Mouse (Mus musculus): ENCODE measurements at regions not wholly inside any gene's neighbourhood (a gene's known extent, or its start where the extent isn't known, plus 50 kb on each side); places are given as distances from the start of the nearest gene placed in this dataset.
"Not testable (repeated sequence)": the region's sequence is repeated elsewhere in the genome, so short reads cannot be mapped to it uniquely, and the experiment has no call there.

GRCm38 (mm10) chr13:99669987-99670534 lies 153.7 kb upstream of the Map1b start:
- no peak for DNase-seq (ENCODE audit: low read depth)
- no peak for TF ChIP-seq CTCF (IDR thresholded peaks at IDR 0.05; ENCODE audit: borderline replicate concordance, extremely low read depth, insufficient read depth, insufficient read length)
- no peak for TF ChIP-seq POLR2A (IDR thresholded peaks at IDR 0.05; ENCODE audit: borderline replicate concordance, extremely low read depth, insufficient read depth, insufficient read length, poor library complexity, severe bottlenecking)

GRCm38 (mm10) chr13:99668613-99669012 lies 152.3 kb upstream of the Map1b start:
- no peak for TF ChIP-seq POLR2A (IDR thresholded peaks at IDR 0.05; ENCODE audit: borderline replicate concordance, extremely low read depth, insufficient read depth, insufficient read length, poor library complexity, severe bottlenecking)
- no peak for TF ChIP-seq CTCF (IDR thresholded peaks at IDR 0.05; ENCODE audit: borderline replicate concordance, extremely low read depth, insufficient read depth, insufficient read length)
- peak; percentile 61 for DNase-seq (ENCODE audit: low read depth)

- no peak for TF ChIP-seq POLR2A (IDR thresholded peaks at IDR 0.05; ENCODE audit: borderline replicate concordance, extremely low read depth, insufficient read depth, insufficient read length, poor library complexity, severe bottlenecking)
- TF ChIP-seq CTCF (IDR thresholded peaks at IDR 0.05; ENCODE audit: borderline replicate concordance, extremely low read depth, insufficient read depth, insufficient read length): no peak
- DNase-seq (ENCODE audit: low read depth): no peak
Observed at GRCm38 (mm10) chr13:99666086-99666485, 149.7 kb upstream of the Map1b start.

- not testable (repeated sequence) for DNase-seq (ENCODE audit: low read depth)
Observed at GRCm38 (mm10) chr13:99663422-99663821, 147.1 kb upstream of the Map1b start.

- TF ChIP-seq POLR2A (IDR thresholded peaks at IDR 0.05; ENCODE audit: borderline replicate concordance, extremely low read depth, insufficient read depth, insufficient read length, poor library complexity, severe bottlenecking) (no peak), CTCF (IDR thresholded peaks at IDR 0.05; ENCODE audit: borderline replicate concordance, extremely low read depth, insufficient read depth, insufficient read length) (no peak)
- no peak for DNase-seq (ENCODE audit: low read depth)
Observed at GRCm38 (mm10) chr13:99647661-99648204, 131.4 kb upstream of the Map1b start.

- peak; percentile 79 for DNase-seq (ENCODE audit: low read depth)
- TF ChIP-seq CTCF (IDR thresholded peaks at IDR 0.05; ENCODE audit: borderline replicate concordance, extremely low read depth, insufficient read depth, insufficient read length): no peak
- TF ChIP-seq POLR2A (IDR thresholded peaks at IDR 0.05; ENCODE audit: borderline replicate concordance, extremely low read depth, insufficient read depth, insufficient read length, poor library complexity, severe bottlenecking): no peak
Observed at GRCm38 (mm10) chr13:99644771-99645170, 128.4 kb upstream of the Map1b start.

- peak; percentile 50 for DNase-seq (ENCODE audit: low read depth)
- TF ChIP-seq POLR2A (IDR thresholded peaks at IDR 0.05; ENCODE audit: borderline replicate concordance, extremely low read depth, insufficient read depth, insufficient read length, poor library complexity, severe bottlenecking): no peak
- TF ChIP-seq CTCF (IDR thresholded peaks at IDR 0.05; ENCODE audit: borderline replicate concordance, extremely low read depth, insufficient read depth, insufficient read length): no peak
Observed at GRCm38 (mm10) chr13:99642811-99643210, 126.5 kb upstream of the Map1b start.

GRCm38 (mm10) chr13:99642301-99642700 lies 126.0 kb upstream of the Map1b start:
- DNase-seq (ENCODE audit: low read depth): peak; percentile 26
- no peak for TF ChIP-seq CTCF (IDR thresholded peaks at IDR 0.05; ENCODE audit: borderline replicate concordance, extremely low read depth, insufficient read depth, insufficient read length)
- no peak for TF ChIP-seq POLR2A (IDR thresholded peaks at IDR 0.05; ENCODE audit: borderline replicate concordance, extremely low read depth, insufficient read depth, insufficient read length, poor library complexity, severe bottlenecking)

- peak; percentile 69 for DNase-seq (ENCODE audit: low read depth)
Observed at GRCm38 (mm10) chr13:99641386-99642165, 125.2 kb upstream of the Map1b start.

GRCm38 (mm10) chr13:99632706-99633105 lies 116.4 kb upstream of the Map1b start:
- DNase-seq (ENCODE audit: low read depth): peak; percentile 69
- TF ChIP-seq CTCF (IDR thresholded peaks at IDR 0.05; ENCODE audit: borderline replicate concordance, extremely low read depth, insufficient read depth, insufficient read length) (no peak), POLR2A (IDR thresholded peaks at IDR 0.05; ENCODE audit: borderline replicate concordance, extremely low read depth, insufficient read depth, insufficient read length, poor library complexity, severe bottlenecking) (no peak)

More at GRCm38 (mm10) chr13:99641386-99642165, 125.2 kb upstream of the Map1b start:
- TF ChIP-seq CTCF (IDR thresholded peaks at IDR 0.05; ENCODE audit: borderline replicate concordance, extremely low read depth, insufficient read depth, insufficient read length) (no peak), POLR2A (IDR thresholded peaks at IDR 0.05; ENCODE audit: borderline replicate concordance, extremely low read depth, insufficient read depth, insufficient read length, poor library complexity, severe bottlenecking) (no peak)

GRCm38 (mm10) chr13:99630800-99631199 lies 114.5 kb upstream of the Map1b start:
- DNase-seq (ENCODE audit: low read depth): no peak
- TF ChIP-seq CTCF (IDR thresholded peaks at IDR 0.05; ENCODE audit: borderline replicate concordance, extremely low read depth, insufficient read depth, insufficient read length): no peak
- TF ChIP-seq POLR2A (IDR thresholded peaks at IDR 0.05; ENCODE audit: borderline replicate concordance, extremely low read depth, insufficient read depth, insufficient read length, poor library complexity, severe bottlenecking): no peak

- DNase-seq (ENCODE audit: low read depth): no peak
- no peak for TF ChIP-seq POLR2A (IDR thresholded peaks at IDR 0.05; ENCODE audit: borderline replicate concordance, extremely low read depth, insufficient read depth, insufficient read length, poor library complexity, severe bottlenecking)
- no peak for TF ChIP-seq CTCF (IDR thresholded peaks at IDR 0.05; ENCODE audit: borderline replicate concordance, extremely low read depth, insufficient read depth, insufficient read length)
Observed at GRCm38 (mm10) chr13:99630356-99630755, 114.0 kb upstream of the Map1b start.

Data from brain, embryonic 14.5 days (tissue).